Mouse (Mus musculus): ENCODE results near the gene Psmd14. TPM values are rescaled to one million over a fixed set of nuclear protein-coding genes. Genes with fewer than 3 reads are reported as not detected.

The Psmd14 gene
- polyA plus RNA-seq, 1 experiment from 2014 or later, result 215 TPM

DNA sequence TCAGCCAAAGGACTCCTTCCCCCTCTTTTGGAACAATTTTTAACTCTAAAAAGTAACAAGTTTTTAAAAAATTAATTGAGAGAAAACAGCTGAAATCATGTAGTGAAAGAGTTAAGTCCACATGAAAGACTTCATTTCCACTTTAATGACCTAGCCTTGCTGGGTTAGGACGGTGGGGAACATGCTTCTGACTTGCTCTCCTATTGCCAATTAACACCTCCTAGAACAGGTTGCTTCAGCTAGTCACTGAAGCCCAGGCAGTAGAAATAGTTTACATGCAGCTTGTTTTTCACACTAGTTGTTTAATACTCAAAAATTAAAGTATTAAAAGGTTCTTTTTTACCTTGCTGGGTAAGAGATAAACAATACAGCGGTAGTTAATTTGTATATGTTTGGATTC, 39.8 kb downstream of the Psmd14 start:
- no peaks in the 10 kb centered on the region for H3K4me1 ChIP-seq (replicated peaks; ENCODE audit: control insufficient read depth, insufficient read depth, low read length)
- 46% methylated on average over 2 of the region's 2 CpGs for WGBS
- ATAC-seq (ENCODE audit: low FRiP score) (no peak), DNase-seq (ENCODE audit: low spot score) (no peak)
- no peak overlapping the region for H3K4me3 ChIP-seq (replicated peaks; ENCODE audit: low read length)
- no peak overlapping the region for H3K4me2 ChIP-seq (replicated peaks)
- no peak overlapping the region for H3K9ac ChIP-seq
- no peaks in the 10 kb centered on the region for H3K36me3 ChIP-seq (replicated peaks; ENCODE audit: control insufficient read depth, insufficient read depth)
- H3K27ac ChIP-seq, result no peak overlapping the region
- no peaks in the 10 kb centered on the region for H3K27me3 ChIP-seq (ENCODE audit: control insufficient read depth, insufficient read depth, low read length)
- no peaks in the 10 kb centered on the region for H3K9me3 ChIP-seq (ENCODE audit: control insufficient read depth, low read length)

- Histone ChIP-seq H3K36me3 (replicated peaks; ENCODE audit: control insufficient read depth, insufficient read depth) (no peaks in the 10 kb centered on the region), H3K9ac (no peak overlapping the region), H3K4me3 (replicated peaks; ENCODE audit: low read length) (no peak overlapping the region), H3K27me3 (ENCODE audit: control insufficient read depth, insufficient read depth, low read length) (no peaks in the 10 kb centered on the region), H3K27ac (no peak overlapping the region), H3K4me1 (replicated peaks; ENCODE audit: control insufficient read depth, insufficient read depth, low read length) (no peaks in the 10 kb centered on the region), H3K9me3 (ENCODE audit: control insufficient read depth, low read length) (no peaks in the 10 kb centered on the region), H3K4me2 (replicated peaks) (no peak overlapping the region)
- ATAC-seq (ENCODE audit: low FRiP score) (no peak), DNase-seq (ENCODE audit: low spot score) (no peak)
Measured at GRCm38 (mm10) chr2:61752362-61752761, 40.9 kb downstream of the Psmd14 start.

DNA sequence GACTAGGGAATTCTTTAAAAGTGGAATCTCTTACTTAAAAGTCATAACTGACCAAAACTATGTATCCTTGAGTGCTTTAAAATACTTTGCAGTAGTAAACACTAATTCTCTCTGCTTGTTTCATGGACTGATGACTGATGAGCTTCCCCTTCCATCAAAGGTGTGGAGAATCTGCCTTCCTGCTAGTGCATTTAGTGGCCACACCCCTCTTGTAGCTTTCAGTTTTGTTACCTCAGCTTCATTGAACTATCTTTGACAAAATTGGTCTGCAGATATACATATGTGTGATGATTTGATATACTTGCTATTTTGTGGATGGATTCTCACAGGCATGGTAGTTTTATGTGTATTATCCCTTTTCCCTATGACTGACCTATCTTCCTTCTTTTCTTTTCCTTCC, 43.5 kb downstream of the Psmd14 start:
- Histone ChIP-seq H3K9ac (no peak overlapping the region), H3K4me1 (replicated peaks; ENCODE audit: control insufficient read depth, insufficient read depth, low read length) (no peaks in the 10 kb centered on the region), H3K4me3 (replicated peaks; ENCODE audit: low read length) (no peak overlapping the region), H3K27ac (no peak overlapping the region), H3K4me2 (replicated peaks) (no peak overlapping the region), H3K9me3 (ENCODE audit: control insufficient read depth, low read length) (no peaks in the 10 kb centered on the region), H3K27me3 (ENCODE audit: control insufficient read depth, insufficient read depth, low read length) (no peaks in the 10 kb centered on the region), H3K36me3 (replicated peaks; ENCODE audit: control insufficient read depth, insufficient read depth) (no peaks in the 10 kb centered on the region)
- ATAC-seq (ENCODE audit: low FRiP score) (no peak), DNase-seq (ENCODE audit: low spot score) (no peak)

- H3K27ac ChIP-seq, result no peak overlapping the region
- H3K9ac ChIP-seq, result no peak overlapping the region
- 83% methylated on average over 5 of the region's 5 CpGs for WGBS
- H3K4me3 ChIP-seq (replicated peaks; ENCODE audit: low read length), result no peak overlapping the region
- ATAC-seq (ENCODE audit: low FRiP score) (no peak), DNase-seq (ENCODE audit: low spot score) (no peak)
- H3K9me3 ChIP-seq (ENCODE audit: control insufficient read depth, low read length), result no peaks in the 10 kb centered on the region
- H3K4me1 ChIP-seq (replicated peaks; ENCODE audit: control insufficient read depth, insufficient read depth, low read length), result no peaks in the 10 kb centered on the region
- H3K27me3 ChIP-seq (ENCODE audit: control insufficient read depth, insufficient read depth, low read length), result no peaks in the 10 kb centered on the region
- H3K36me3 ChIP-seq (replicated peaks; ENCODE audit: control insufficient read depth, insufficient read depth), result peaks cover 5% of the 10 kb centered on the region; the same call in 1 of the 2 replicates
- no peak overlapping the region for H3K4me2 ChIP-seq (replicated peaks)
Measured at GRCm38 (mm10) chr2:61759234-61759855, 47.9 kb downstream of the Psmd14 start.

DNA sequence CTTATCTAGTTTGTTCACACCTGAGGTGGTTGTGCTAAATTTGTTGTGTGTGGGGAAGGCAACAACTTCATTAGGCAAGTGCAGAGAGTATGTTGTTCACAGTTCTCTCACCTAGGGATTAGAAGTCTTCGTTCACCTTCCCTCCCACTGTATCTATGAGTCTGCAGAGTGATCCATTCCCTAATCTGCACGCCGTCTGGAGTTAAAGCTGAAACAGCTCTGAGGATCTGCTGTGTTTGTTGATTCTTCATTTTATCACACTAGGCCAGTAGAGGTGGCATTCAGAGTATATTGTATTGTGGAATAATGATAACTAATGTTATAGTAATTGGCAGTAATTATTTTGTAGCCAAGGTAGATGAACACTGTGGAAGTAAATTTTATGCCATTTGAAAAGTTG, 48.5 kb downstream of the Psmd14 start:
- Histone ChIP-seq H3K27me3 (ENCODE audit: control insufficient read depth, insufficient read depth, low read length) (no peaks in the 10 kb centered on the region), H3K36me3 (replicated peaks; ENCODE audit: control insufficient read depth, insufficient read depth) (peaks cover 11% of the 10 kb centered on the region; the same call in 1 of the 2 replicates), H3K4me1 (replicated peaks; ENCODE audit: control insufficient read depth, insufficient read depth, low read length) (no peaks in the 10 kb centered on the region), H3K4me3 (replicated peaks; ENCODE audit: low read length) (no peak overlapping the region), H3K27ac (no peak overlapping the region), H3K9me3 (ENCODE audit: control insufficient read depth, low read length) (no peaks in the 10 kb centered on the region), H3K9ac (no peak overlapping the region), H3K4me2 (replicated peaks) (no peak overlapping the region)
- no peak for DNase-seq (ENCODE audit: low spot score)
- WGBS, result 90% methylated on average over 3 of the region's 3 CpGs
- no peak for ATAC-seq (ENCODE audit: low FRiP score)

DNA sequence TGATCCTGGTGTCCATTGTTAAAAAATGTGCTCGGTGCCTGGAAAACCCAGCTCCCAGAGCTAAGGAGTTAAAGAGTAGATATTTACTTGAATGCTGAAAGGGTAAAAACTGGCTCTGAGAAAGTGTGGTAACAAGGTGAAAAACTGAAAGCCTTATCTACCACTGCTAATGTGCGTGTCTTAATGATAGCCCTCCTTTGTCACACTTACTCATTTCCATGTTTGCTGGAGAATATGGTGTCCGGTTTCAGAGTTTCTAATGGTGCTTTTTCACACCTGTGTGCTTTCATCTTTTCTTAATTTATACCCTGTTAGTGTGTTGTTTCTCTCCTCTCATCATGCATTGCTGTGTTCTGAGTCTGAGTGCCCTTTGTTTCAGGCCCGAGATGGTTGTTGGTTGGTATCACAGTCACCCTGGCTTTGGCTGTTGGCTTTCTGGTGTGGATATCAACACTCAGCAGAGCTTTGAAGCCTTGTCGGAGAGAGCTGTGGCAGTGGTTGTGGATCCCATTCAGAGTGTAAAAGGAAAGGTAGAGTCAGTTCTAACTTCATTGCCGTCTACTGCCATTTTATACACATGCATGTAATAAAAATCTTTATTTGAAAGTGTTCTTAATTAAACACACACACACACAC, 53.1 kb downstream of the Psmd14 start:
- no peak for DNase-seq (ENCODE audit: low spot score)

DNA sequence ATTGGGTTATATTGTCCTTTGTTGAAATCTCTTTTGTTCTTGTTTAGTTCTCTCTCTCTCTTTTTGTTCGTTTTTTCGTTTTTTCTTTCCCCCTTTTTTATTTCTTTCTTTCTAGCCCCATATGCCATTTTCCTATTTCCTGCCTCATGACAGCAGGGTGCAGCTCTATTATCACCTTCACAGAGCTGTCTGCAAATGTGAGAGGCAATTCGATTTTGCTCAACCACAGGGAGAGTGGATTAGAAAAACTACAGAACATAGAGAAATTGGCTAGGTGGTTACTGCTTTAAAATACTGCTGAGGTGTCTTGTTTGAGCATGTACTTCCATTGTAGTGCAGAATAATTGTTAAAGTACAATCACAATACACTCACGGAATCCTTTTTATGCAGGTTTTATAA, 54.0 kb downstream of the Psmd14 start:
- no peaks in the 10 kb centered on the region for H3K9me3 ChIP-seq (ENCODE audit: control insufficient read depth, low read length)
- peak overlapping the region; percentile 43; the same call in 1 of the 2 replicates for H3K27ac ChIP-seq
- H3K4me3 ChIP-seq (replicated peaks; ENCODE audit: low read length), result no peak overlapping the region
- H3K4me2 ChIP-seq (replicated peaks), result no peak overlapping the region
- H3K27me3 ChIP-seq (ENCODE audit: control insufficient read depth, insufficient read depth, low read length), result no peaks in the 10 kb centered on the region
- DNase-seq (ENCODE audit: low spot score) (no peak), ATAC-seq (ENCODE audit: low FRiP score) (no peak)
- peaks cover 11% of the 10 kb centered on the region; the same call in 1 of the 2 replicates for H3K36me3 ChIP-seq (replicated peaks; ENCODE audit: control insufficient read depth, insufficient read depth)
- no peak overlapping the region; the same call in 1 of the 2 replicates for H3K9ac ChIP-seq
- H3K4me1 ChIP-seq (replicated peaks; ENCODE audit: control insufficient read depth, insufficient read depth, low read length), result no peaks in the 10 kb centered on the region
- WGBS, result 53% methylated on average over 4 of the region's 4 CpGs

More for the DNA sequence above, 53.1 kb downstream of the Psmd14 start:
- Histone ChIP-seq H3K9me3 (ENCODE audit: control insufficient read depth, low read length) (no peaks in the 10 kb centered on the region), H3K27me3 (ENCODE audit: control insufficient read depth, insufficient read depth, low read length) (no peaks in the 10 kb centered on the region), H3K4me2 (replicated peaks) (no peak overlapping the region), H3K27ac (0 out of 2 replicates have a peak overlapping the region, but pooled peaks have one; percentile 2), H3K36me3 (replicated peaks; ENCODE audit: control insufficient read depth, insufficient read depth) (peaks cover 11% of the 10 kb centered on the region; the same call in 1 of the 2 replicates), H3K9ac (no peak overlapping the region), H3K4me1 (replicated peaks; ENCODE audit: control insufficient read depth, insufficient read depth, low read length) (no peaks in the 10 kb centered on the region), H3K4me3 (replicated peaks; ENCODE audit: low read length) (no peak overlapping the region)
- WGBS, result 77% methylated on average over 6 of the region's 6 CpGs
- ATAC-seq (ENCODE audit: low FRiP score), result no peak

DNA sequence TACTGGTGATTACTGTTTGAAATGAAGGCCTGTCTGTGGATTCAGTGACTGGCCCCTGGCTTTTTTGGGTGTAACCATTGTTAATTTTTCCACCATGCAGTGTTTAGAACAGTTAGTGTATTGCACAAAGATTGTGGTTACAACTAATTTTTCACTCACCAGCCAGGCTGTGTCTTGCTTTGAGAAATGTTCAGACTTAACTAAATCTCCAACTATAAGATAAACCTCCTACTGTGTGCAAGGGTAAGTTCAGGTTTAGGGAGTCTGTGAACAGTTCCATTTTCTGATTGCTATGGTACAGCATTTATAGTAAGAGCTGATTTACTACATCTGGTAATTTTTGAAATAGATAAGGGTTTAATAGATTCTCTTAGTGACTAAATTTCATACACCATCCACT, 69.3 kb downstream of the Psmd14 start:
- DNase-seq (ENCODE audit: low spot score), result no peak
- H3K27me3 ChIP-seq (ENCODE audit: control insufficient read depth, insufficient read depth, low read length), result no peaks in the 10 kb centered on the region
- H3K9me3 ChIP-seq (ENCODE audit: control insufficient read depth, low read length), result no peaks in the 10 kb centered on the region
- H3K4me2 ChIP-seq (replicated peaks), result no peak overlapping the region
- peaks cover 14% of the 10 kb centered on the region for H3K36me3 ChIP-seq (replicated peaks; ENCODE audit: control insufficient read depth, insufficient read depth)
- H3K4me1 ChIP-seq (replicated peaks; ENCODE audit: control insufficient read depth, insufficient read depth, low read length), result no peaks in the 10 kb centered on the region
- ATAC-seq (ENCODE audit: low FRiP score), result no peak
- no peak overlapping the region for H3K27ac ChIP-seq
- H3K9ac ChIP-seq, result no peak overlapping the region
- no peak overlapping the region for H3K4me3 ChIP-seq (replicated peaks; ENCODE audit: low read length)

GRCm38 (mm10) chr2:61794960-61795359, 83.5 kb downstream of the Psmd14 start:
- Histone ChIP-seq H3K4me2 (replicated peaks) (no peak overlapping the region), H3K9me3 (ENCODE audit: control insufficient read depth, low read length) (no peaks in the 10 kb centered on the region), H3K27me3 (ENCODE audit: control insufficient read depth, insufficient read depth, low read length) (no peaks in the 10 kb centered on the region), H3K9ac (no peak overlapping the region), H3K27ac (no peak overlapping the region), H3K36me3 (replicated peaks; ENCODE audit: control insufficient read depth, insufficient read depth) (peaks cover 1% of the 10 kb centered on the region; the same call in 1 of the 2 replicates), H3K4me1 (replicated peaks; ENCODE audit: control insufficient read depth, insufficient read depth, low read length) (no peaks in the 10 kb centered on the region), H3K4me3 (replicated peaks; ENCODE audit: low read length) (no peak overlapping the region)
- no peak for DNase-seq (ENCODE audit: low spot score)
- ATAC-seq (ENCODE audit: low FRiP score), result no peak
- 85% methylated on average over 5 of the region's 5 CpGs for WGBS

All from hindbrain, embryonic 14.5 days (tissue).